Mouse (Mus musculus) cerebellum, postnatal 4 days (tissue): ENCODE data around the gene 2410137M14Rik.

Experiments used
- DNase-seq, 2 experiments: peaks; one replicate each; pipeline ENCODE4 v3.0.0; 2022; ENCODE audit warnings: low spot score in 2 of 2, mixed read lengths in 1 of 2

Gene 2410137M14Rik

GRCm38 (mm10) chr17:36949265-36949664, 31.8 kb downstream of the 2410137M14Rik start:
- no peak for DNase-seq

- no peak for DNase-seq
These were observed 32.8 kb downstream of the 2410137M14Rik start for GRCm38 (mm10) chr17:36948286-36948685.

GRCm38 (mm10) chr17:36947051-36947819, 33.8 kb downstream of the 2410137M14Rik start:
- DNase-seq: peak; percentile 49 to 70

GRCm38 (mm10) chr17:36944121-36944775, 36.8 kb downstream of the 2410137M14Rik start:
- no peak for DNase-seq

GRCm38 (mm10) chr17:36943691-36944090, 37.3 kb downstream of the 2410137M14Rik start:
- DNase-seq: no peak

GRCm38 (mm10) chr17:36942791-36943471, 38.1 kb downstream of the 2410137M14Rik start, which contains the start of gene Rnf39:
Rnf39 (plus strand) TSS chr17:36942918.
- no peak for DNase-seq

GRCm38 (mm10) chr17:36942391-36942790, 38.6 kb downstream of the 2410137M14Rik start:
- DNase-seq: no peak

- DNase-seq: no peak
These were observed 43.0 kb downstream of the 2410137M14Rik start for GRCm38 (mm10) chr17:36938056-36938455.

- DNase-seq: no peak
These were observed 49.2 kb downstream of the 2410137M14Rik start for GRCm38 (mm10) chr17:36931806-36932205.

GRCm38 (mm10) chr17:36931130-36931529, 49.9 kb downstream of the 2410137M14Rik start:
- no peak for DNase-seq

- DNase-seq: no peak
These were observed 50.8 kb downstream of the 2410137M14Rik start for GRCm38 (mm10) chr17:36930233-36930632.

GRCm38 (mm10) chr17:36929236-36929932, 51.7 kb downstream of the 2410137M14Rik start:
- DNase-seq: no peak
